Comparison of ENCODE assay signal across 8 mouse cellular contexts in the genomic region with DNA sequence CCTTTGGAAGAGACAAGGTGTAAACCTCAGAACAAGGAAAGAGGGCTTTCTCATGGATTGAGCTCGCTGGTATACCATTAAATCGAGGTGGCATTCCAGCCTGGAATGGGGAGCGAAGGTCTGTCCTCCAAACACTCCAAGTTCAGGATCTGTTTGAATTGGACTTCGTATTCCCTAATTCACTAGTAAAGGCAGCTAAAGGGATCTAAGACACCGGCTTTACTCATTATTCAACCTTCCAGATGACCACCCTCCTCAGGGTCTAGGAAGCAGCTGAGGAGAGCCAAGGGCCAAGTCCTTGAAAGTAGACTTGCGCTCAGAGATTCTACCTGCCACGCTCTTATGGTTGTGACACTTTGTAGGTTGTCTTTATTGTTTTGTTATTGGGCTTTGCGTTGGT. TPM values are rescaled to one million over a fixed set of nuclear protein-coding genes. Genes with fewer than 3 reads are reported as not detected.
DNase-seq lines count a peak whose midpoint lies in the region; ATAC-seq and TF ChIP-seq lines count a peak whose summit lies in the region.
"Not testable (repeated sequence)": the region's sequence is repeated elsewhere in the genome, so short reads cannot be mapped to it uniquely, and the experiment has no call there.
"Had no signal": no experiment of that assay in that cellular context is flagged by ENCODE, and none has a peak within 500 bp of the region (broad histone marks: within the 10 kb centered on the region; RNA-seq: fewer than 3 reads in every experiment).

No protein-coding gene starts in this region.

- H3K4me2 ChIP-seq in embryonic facial prominence, embryonic 14.5 days (ENCODE audit: low read depth, low read length): peak overlapping the region; percentile 34
- peak overlapping the region; percentile 54 for H3K4me2 ChIP-seq in forebrain, postnatal 0 days (ENCODE audit: low read depth)
- peak overlapping the region; percentile 27; the same call in 1 of the 2 replicates for H3K4me2 ChIP-seq in heart, embryonic 16.5 days (ENCODE audit: low read depth, low read length)
- 0 out of 2 replicates have a peak overlapping the region, but pooled peaks have one; percentile 3 for H3K4me2 ChIP-seq in intestine, embryonic 15.5 days (replicated peaks)
- H3K4me2 ChIP-seq in lung, embryonic 15.5 days: peak overlapping the region; percentile 40
- peak overlapping the region; percentile 70 for H3K4me2 ChIP-seq in midbrain, embryonic 16.5 days (ENCODE audit: low read length)

- TF ChIP-seq CTCF in forebrain, postnatal 0 days (IDR thresholded peaks at IDR 0.05; ENCODE audit: low read depth); layer of hippocampus, adult 2 months (conservative IDR thresholded peaks at IDR 0.05): not testable (repeated sequence)

- not testable (repeated sequence) for H3K9ac ChIP-seq in embryonic facial prominence, embryonic 14.5 days (ENCODE audit: low read depth, low read length); heart, embryonic 16.5 days (ENCODE audit: low read length); intestine, embryonic 15.5 days; lung, embryonic 15.5 days
- H3K9ac ChIP-seq in forebrain, postnatal 0 days: peak overlapping the region; percentile 44
- peak overlapping the region; percentile 41; the same call in 1 of the 2 replicates for H3K9ac ChIP-seq in midbrain, embryonic 16.5 days (ENCODE audit: low read depth, low read length)

- not testable (repeated sequence) for H3K36me3 ChIP-seq in embryonic facial prominence, embryonic 14.5 days (ENCODE audit: control insufficient read depth, insufficient read depth, low read length); forebrain, postnatal 0 days (ENCODE audit: insufficient read depth); heart, embryonic 16.5 days (ENCODE audit: control insufficient read depth, insufficient read depth); intestine, embryonic 15.5 days; lung, embryonic 15.5 days; midbrain, embryonic 16.5 days (ENCODE audit: control insufficient read depth, insufficient read depth, low read length)

- WGBS in embryonic facial prominence, embryonic 14.5 days: 41% methylated on average over 7 of the region's 8 CpGs
- 24% methylated on average over 8 of the region's 8 CpGs for WGBS in forebrain, postnatal 0 days
- 51% methylated on average over 8 of the region's 8 CpGs for WGBS in heart, embryonic 16.5 days
- 49% methylated on average over 8 of the region's 8 CpGs for WGBS in intestine, embryonic 15.5 days
- WGBS in lung, embryonic 15.5 days: 37% methylated on average over 8 of the region's 8 CpGs
- WGBS in midbrain, embryonic 16.5 days: 30% methylated on average over 8 of the region's 8 CpGs

- not testable (repeated sequence) for ATAC-seq in embryonic facial prominence, embryonic 14.5 days (ENCODE audit: low read depth); forebrain, postnatal 0 days; heart, embryonic 16.5 days (replicated peaks; ENCODE audit: extremely low read depth, insufficient read depth, low FRiP score); intestine, embryonic 15.5 days; lung, embryonic 15.5 days (ENCODE audit: borderline replicate concordance, extremely low read depth, low FRiP score, low TSS enrichment); midbrain, embryonic 16.5 days

- H3K27ac ChIP-seq in embryonic facial prominence, embryonic 14.5 days (replicated peaks; ENCODE audit: low read depth, low read length); forebrain, postnatal 0 days (ENCODE audit: low read depth, low read length); heart, embryonic 16.5 days (ENCODE audit: low read length); intestine, embryonic 15.5 days; lung, embryonic 15.5 days; midbrain, embryonic 16.5 days (ENCODE audit: low read length): not testable (repeated sequence)
- peak overlapping the region; percentile 94 for H3K27ac ChIP-seq in layer of hippocampus, adult 2 months

- not testable (repeated sequence) for H3K4me1 ChIP-seq in embryonic facial prominence, embryonic 14.5 days (ENCODE audit: control insufficient read depth, insufficient read depth, low read length); forebrain, postnatal 0 days (ENCODE audit: insufficient read depth); heart, embryonic 16.5 days (ENCODE audit: control insufficient read depth, insufficient read depth, low read length); intestine, embryonic 15.5 days (replicated peaks); lung, embryonic 15.5 days
- H3K4me1 ChIP-seq in midbrain, embryonic 16.5 days (ENCODE audit: control insufficient read depth, insufficient read depth, low read length): peaks cover 12% of the 10 kb centered on the region; the same call in 1 of the 2 replicates

- not testable (repeated sequence) for H3K9me3 ChIP-seq in embryonic facial prominence, embryonic 14.5 days (ENCODE audit: control insufficient read depth, low read length); forebrain, postnatal 0 days (ENCODE audit: low read length); heart, embryonic 16.5 days (replicated peaks; ENCODE audit: control insufficient read depth, low read length); intestine, embryonic 15.5 days; lung, embryonic 15.5 days; midbrain, embryonic 16.5 days (replicated peaks; ENCODE audit: control insufficient read depth, low read length, poor library complexity, severe bottlenecking)

- not testable (repeated sequence) for DNase-seq in embryonic facial prominence, embryonic 14.5 days (ENCODE audit: low spot score); forebrain, postnatal 0 days; layer of hippocampus, adult 2 months (ENCODE audit: low spot score in 2 of 2)

- H3K27me3 ChIP-seq in embryonic facial prominence, embryonic 14.5 days (replicated peaks; ENCODE audit: control insufficient read depth, insufficient read depth, low read length): peaks cover 41% of the 10 kb centered on the region
- H3K27me3 ChIP-seq in forebrain, postnatal 0 days (ENCODE audit: insufficient read depth, low read length); midbrain, embryonic 16.5 days (ENCODE audit: control insufficient read depth, insufficient read depth, low read depth, low read length): not testable (repeated sequence)
- peaks cover 28% of the 10 kb centered on the region for H3K27me3 ChIP-seq in heart, embryonic 16.5 days (ENCODE audit: control insufficient read depth, insufficient read depth, low read length)
- H3K27me3 ChIP-seq in intestine, embryonic 15.5 days (replicated peaks): peaks cover 21% of the 10 kb centered on the region
- peaks cover 38% of the 10 kb centered on the region; the same call in 1 of the 2 replicates for H3K27me3 ChIP-seq in lung, embryonic 15.5 days

- H3K4me3 ChIP-seq in embryonic facial prominence, embryonic 14.5 days (ENCODE audit: low read depth, low read length); intestine, embryonic 15.5 days (replicated peaks): not testable (repeated sequence)
- H3K4me3 ChIP-seq in forebrain, postnatal 0 days (ENCODE audit: low read depth, low read length): peak overlapping the region; percentile 39
- peak overlapping the region; percentile 2; the same call in 1 of the 2 replicates for H3K4me3 ChIP-seq in heart, embryonic 16.5 days (ENCODE audit: low read length)
- peak overlapping the region; percentile 59 for H3K4me3 ChIP-seq in layer of hippocampus, adult 2 months
- peak overlapping the region; percentile 16; the same call in 1 of the 2 replicates for H3K4me3 ChIP-seq in lung, embryonic 15.5 days
- H3K4me3 ChIP-seq in midbrain, embryonic 16.5 days (ENCODE audit: low read depth, low read length): peak overlapping the region; percentile 43

RNA-seq across cellular contexts. Expression of a gene that starts 1.1 kb away (rescaled TPM):
- polyA plus RNA-seq in embryonic facial prominence, embryonic 14.5 days (2014; fragmentation: Nextera tagmentation; extraction: Ambion mirVana): 4.5 and 6.4 TPM in 2 replicates
- total RNA-seq in forebrain, postnatal 0 days (2014; rRNA removed): 33.3 and 35.2 TPM in 2 replicates
- 34.0 and 34.6 TPM in 2 replicates for polyA plus RNA-seq in forebrain, postnatal 0 days (2015; fragmentation: Nextera tagmentation; extraction: Ambion mirVana)
- polyA plus RNA-seq in heart, embryonic 16.5 days (2015; fragmentation: Nextera tagmentation; extraction: Ambion mirVana): 4.0 and 5.1 TPM in 2 replicates
- 2.6 and 3.4 TPM in 2 replicates for polyA plus RNA-seq in intestine, embryonic 15.5 days (2015; fragmentation: Nextera tagmentation; extraction: Ambion mirVana)
- total RNA-seq in layer of hippocampus, adult 2 months (2021): 100 to 1,000 TPM; 101 to 111 TPM
- 16.1 and 16.5 TPM in 2 replicates for polyA plus RNA-seq in lung, embryonic 15.5 days (2015; fragmentation: Nextera tagmentation; extraction: Ambion mirVana)
- 20.8 and 23.9 TPM in 2 replicates for polyA plus RNA-seq in midbrain, embryonic 16.5 days (2015; fragmentation: Nextera tagmentation; extraction: Ambion mirVana)
- total RNA-seq: G1E had no signal
- polyA plus RNA-seq: G1E had no signal

Comparison
In these comparisons a context has a peak if more than half of its experiments do, and no peak if none do; other contexts are left out.
1. H3K4me2 ChIP-seq: peak in every context shown above with its lines; median percentile 70 in midbrain, embryonic 16.5 days; 54 in forebrain, postnatal 0 days; 40 in lung, embryonic 15.5 days; 34 in embryonic facial prominence, embryonic 14.5 days; 27 in heart, embryonic 16.5 days; 3 in intestine, embryonic 15.5 days.